Mouse (Mus musculus) adrenal gland (tissue): ENCODE measurements at regions not wholly inside any gene's neighbourhood (a gene's known extent, or its start where the extent isn't known, plus 50 kb on each side); places are given as distances from the start of the nearest gene placed in this dataset.
"Not testable (repeated sequence)": the region's sequence is repeated elsewhere in the genome, so short reads cannot be mapped to it uniquely, and the experiment has no call there.

Experiments
- intact Hi-C: fragments of 180-260 bp; cut with DNase I; formaldehyde crosslinking; loops from one replicate; pipeline ENCODE4 v1.15.1; 2025

DNA sequence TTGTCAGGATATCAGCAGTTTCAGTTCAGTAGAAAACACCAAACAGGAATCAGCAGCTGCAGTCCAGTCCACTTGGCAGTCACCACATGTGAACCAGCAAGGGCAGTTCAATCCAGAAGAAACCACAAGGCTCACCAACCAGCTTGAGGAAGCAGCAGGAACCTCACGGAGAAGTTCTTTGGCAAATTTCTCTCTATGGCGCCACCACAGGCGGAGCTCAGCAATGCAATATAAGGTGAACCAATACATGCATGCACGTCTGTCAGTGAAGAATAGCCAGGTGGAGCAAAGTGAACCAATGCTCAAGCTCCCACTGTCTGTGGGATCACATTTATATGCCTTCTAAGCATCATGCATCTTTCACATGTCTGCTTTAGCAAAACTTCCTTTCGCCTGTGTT, 132.9 kb downstream of the Tomm20 start:
- intact Hi-C loops, result no loop called here

- intact Hi-C loops, result not testable (repeated sequence)
These were observed 134.3 kb downstream of the Tomm20 start for GRCm38 (mm10) chr8:126811358-126811757.

GRCm38 (mm10) chr8:126810516-126810915, 135.1 kb downstream of the Tomm20 start:
- intact Hi-C loops, result no loop called here

DNA sequence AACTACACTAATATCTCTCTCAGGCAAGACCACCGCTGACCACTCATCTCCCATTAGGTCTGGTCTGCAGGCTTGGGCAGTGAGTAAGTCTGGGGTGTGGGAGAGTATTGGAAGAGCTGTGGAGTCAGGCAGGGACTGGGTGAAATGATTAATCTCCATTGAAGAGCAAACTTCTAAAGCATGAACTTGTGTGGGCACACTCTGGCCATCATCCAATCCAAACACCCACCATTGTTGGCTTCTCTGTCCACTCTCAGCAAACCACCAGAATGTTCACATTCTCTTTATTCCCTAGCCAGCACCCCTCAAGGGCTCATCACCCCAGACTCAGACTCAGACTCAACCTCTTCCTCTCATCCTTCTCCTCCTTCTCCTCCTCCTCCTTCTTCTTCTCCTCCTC, 136.3 kb downstream of the Tomm20 start:
- intact Hi-C loops, result no loop called here

DNA sequence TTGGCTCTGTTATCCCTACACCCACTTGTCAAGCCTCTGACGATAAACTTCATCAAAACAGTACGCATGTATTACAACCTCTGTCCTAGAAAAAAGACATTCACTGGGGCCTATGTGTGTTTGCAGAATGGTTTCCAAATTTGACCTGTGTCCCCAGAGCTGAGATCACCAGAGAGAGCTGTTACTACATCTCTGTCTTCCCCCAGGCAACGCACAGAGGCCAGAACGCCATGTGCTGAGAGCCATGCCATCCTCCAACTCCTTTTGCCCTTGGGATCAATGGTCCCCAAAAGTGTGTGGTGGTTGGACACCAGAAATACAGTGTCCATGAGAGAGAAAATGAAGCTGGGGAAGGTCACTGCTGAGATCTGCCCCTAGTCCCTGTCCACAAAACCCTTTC, 137.1 kb downstream of the Tomm20 start:
- intact Hi-C loops, result no loop called here

GRCm38 (mm10) chr8:126807171-126807768, 138.4 kb downstream of the Tomm20 start:
- intact Hi-C loops, result no loop called here

DNA sequence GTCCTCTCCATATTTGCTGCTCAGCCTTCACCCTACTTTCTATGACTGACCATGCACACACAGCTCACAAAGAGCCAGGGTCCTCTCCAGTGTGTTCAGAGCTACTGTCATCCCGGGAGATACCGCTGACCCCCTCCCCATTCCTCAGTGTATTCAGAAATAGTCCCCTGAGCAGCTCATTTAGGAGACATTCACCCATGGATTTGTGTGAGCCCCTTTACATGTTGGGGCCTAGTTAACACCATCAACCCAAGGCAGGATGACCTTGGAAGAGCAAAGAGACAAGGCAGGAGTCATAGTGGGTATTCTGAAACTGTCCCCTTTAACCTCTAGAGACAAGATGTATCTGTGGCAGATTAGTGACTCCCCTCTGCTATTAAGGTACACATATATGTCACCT, 139.1 kb downstream of the Tomm20 start:
- intact Hi-C loops, result no loop called here

GRCm38 (mm10) chr8:126806181-126806560, 139.5 kb downstream of the Tomm20 start:
- intact Hi-C loops, result no loop called here

- intact Hi-C loops, result no loop called here
These were observed 140.1 kb downstream of the Tomm20 start for GRCm38 (mm10) chr8:126805365-126806180.

DNA sequence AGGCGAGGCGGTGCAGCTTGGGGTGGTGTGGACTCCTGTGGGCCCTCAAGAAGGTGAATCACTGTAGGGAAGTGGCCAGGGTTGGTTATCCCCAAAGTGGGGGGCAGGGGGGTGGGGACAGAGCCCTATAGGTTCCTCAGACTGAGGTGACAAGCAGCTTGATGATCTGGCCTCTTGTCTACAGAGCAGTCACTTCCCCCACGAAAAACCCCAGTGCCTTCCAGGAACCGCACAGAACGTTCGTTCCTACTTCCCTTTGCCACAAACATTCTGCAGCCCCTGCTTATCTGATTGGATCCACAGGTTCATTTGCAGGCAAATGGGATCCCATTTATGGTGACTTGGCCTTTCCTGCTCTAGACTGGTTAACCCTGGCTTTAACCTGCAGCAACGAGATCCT, 141.5 kb downstream of the Tomm20 start:
- intact Hi-C loops, result no loop called here

GRCm38 (mm10) chr8:126802641-126803040, 143.0 kb downstream of the Tomm20 start:
- intact Hi-C loops, result no loop called here

DNA sequence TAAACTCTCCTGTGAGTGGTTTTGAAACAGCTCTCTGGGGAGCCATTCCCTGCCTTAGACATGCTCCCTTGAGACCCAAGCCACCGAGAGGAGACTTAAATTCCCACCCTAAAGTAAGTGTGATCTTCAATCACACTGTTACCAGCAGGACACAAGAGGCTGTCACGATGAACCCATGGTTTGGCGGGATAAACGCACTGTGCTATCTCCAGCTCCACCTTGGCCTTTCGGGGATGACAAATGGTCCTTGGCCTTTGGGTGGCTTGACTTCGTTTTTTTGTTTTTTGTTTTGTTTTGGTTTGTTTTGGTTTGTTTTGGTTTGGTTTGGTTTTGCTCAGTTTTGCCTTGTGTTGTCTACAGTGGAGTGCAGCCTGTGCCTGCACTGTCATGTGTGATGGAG, 144.7 kb downstream of the Tomm20 start:
- intact Hi-C loops, result no loop called here

GRCm38 (mm10) chr8:126797571-126798334, 147.9 kb downstream of the Tomm20 start:
- intact Hi-C loops, result no loop called here

- intact Hi-C loops, result no loop called here
These were observed 152.0 kb downstream of the Tomm20 start for GRCm38 (mm10) chr8:126793657-126794056.

GRCm38 (mm10) chr8:126791069-126791468, 154.6 kb downstream of the Tomm20 start:
- intact Hi-C loops, result no loop called here

- intact Hi-C loops, result no loop called here
These were observed 155.4 kb downstream of the Tomm20 start for GRCm38 (mm10) chr8:126790214-126790613.

DNA sequence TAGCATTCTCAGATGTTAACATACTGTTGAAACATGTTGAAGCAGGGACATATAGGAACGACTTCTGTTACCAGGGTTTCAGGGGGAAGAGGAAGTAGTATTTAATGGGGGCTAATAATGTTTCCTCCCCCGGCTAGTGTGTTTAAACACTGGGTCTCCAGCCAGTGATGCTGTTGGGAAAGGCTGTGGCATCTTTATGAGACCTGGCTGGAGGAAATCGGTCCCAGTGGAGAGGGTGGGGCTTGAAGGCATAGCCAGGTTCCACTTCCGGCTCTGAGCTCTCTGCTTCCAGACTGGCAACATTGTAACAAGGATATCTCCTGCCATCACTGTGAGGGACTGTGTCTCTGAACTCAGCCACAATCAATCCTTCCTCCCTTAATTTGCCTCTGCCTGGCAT, 156.6 kb downstream of the Tomm20 start:
- intact Hi-C loops, result loop anchor here (5.0 kb wide), 1 partner anchor 197 kb away; the partner anchor contains the start of gene Irf2bp2

DNA sequence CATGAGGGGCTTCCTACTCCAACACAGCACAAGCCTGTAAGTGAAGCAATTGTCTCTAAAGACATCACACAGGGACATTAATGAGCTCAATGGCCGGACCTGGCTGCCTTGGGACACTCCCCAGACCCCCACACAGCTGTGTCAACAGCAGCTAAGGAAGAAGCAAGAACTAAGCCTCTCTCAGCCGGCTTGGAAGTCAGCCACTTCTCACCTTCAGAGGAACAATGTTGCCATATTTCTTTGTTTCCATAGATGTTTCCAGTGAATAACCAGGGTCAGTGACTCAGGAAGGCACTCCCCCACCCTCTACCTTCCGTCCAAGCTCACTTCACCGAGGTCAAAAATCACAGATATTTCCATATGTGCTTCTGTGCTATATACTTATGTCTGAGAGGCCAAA, 157.0 kb downstream of the Tomm20 start:
- intact Hi-C loops, result loop anchor here (5.0 kb wide), 1 partner anchor 196 kb away; the partner anchor contains the start of gene Irf2bp2

DNA sequence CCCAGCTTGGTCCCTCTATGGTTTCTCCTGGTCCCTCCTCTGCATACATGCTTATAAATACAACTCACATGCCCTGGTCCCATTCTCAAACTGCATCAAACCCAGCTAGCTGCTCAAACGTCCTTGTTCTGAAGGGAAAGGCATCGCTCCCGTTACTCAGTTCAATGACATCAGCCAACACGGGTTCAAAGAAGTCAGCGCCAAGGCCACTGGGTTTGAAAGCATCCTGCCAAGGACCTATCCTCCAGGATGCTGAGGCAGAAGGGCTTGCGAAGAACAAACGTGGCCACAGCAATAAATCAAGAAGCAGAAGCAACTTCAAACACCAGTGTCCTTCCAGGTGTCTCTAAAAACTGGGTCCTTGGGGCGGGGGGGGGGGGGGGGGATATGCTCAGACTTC, 158.2 kb downstream of the Tomm20 start:
- intact Hi-C loops, result loop anchor here (5.0 kb wide), 1 partner anchor 195 kb away; the partner anchor contains the start of gene Irf2bp2

GRCm38 (mm10) chr8:126785211-126785610, 160.4 kb downstream of the Tomm20 start:
- intact Hi-C loops, result loop anchor here (5.0 kb wide), 1 partner anchor 193 kb away; the partner anchor contains the start of gene Irf2bp2

DNA sequence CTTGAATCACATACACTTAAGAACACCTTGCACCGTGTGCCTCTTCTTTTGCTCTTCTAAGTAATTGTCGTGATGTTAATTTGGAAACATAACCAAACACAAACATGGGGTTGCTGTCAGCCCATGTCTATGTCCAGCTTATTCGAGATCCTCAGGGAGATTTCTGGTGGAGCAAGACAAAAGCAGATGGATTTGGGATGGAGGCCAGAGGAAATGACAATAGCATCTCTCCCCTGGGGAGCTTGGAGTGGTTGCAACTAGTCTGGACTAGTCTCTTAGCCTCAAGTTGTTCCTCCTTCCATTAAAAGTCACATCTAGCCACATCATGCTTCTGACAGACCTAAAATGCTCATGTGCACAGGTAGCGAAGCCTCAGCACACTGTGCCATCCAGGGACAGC, 161.0 kb downstream of the Tomm20 start:
- intact Hi-C loops, result loop anchor here (5.0 kb wide), 1 partner anchor 192 kb away; the partner anchor contains the start of gene Irf2bp2
